Mouse (Mus musculus) spleen, postnatal 4 days (tissue): Measurements from ENCODE around the gene Amd1.

Experiments
- DNase-seq, 2 experiments: peaks; one replicate each; pipeline ENCODE4 v3.0.0; 2022; ENCODE audit warnings: low spot score in 2 of 2

Amd1 gene

DNA sequence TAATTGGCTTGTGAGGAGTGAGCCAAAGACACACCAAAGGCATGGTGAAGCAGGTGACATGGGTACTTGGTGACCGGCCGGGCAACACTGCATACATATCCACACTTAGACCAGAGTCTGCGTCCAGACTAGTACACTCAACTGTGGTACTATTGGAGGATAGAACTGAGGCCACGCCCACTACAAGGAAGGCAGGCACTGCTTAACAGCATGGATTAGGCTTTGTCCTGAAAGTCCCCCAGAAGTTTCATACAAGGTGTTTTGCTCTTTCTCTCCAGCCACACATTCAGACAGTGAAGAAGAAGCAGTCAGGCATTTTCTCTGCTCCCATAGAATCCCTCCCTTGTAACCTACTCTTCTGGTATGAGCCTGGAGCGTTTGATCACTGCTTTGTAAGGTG lies 45.3 kb downstream of the Amd1 start:
- peak; percentile 68 to 76 for DNase-seq

DNA sequence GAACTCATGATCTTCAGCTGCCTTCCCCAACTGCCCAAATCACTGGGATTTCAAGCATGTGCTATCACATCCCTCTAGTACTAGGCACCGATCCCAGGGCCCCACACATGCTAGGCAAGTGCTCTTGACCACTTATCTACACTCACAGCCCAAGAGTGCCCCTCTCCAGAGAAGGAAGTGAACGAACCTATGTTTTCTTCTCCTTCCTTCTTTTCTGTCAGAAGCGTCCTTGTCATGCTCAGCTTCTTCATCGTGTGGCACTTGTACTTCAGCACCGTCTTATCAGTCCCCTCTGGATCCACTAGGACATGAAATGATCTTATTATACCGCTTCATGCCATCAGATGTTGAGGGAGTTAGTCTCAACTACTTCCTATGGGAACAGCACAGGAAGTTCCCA lies 51.0 kb downstream of the Amd1 start:
- DNase-seq: no peak

DNA sequence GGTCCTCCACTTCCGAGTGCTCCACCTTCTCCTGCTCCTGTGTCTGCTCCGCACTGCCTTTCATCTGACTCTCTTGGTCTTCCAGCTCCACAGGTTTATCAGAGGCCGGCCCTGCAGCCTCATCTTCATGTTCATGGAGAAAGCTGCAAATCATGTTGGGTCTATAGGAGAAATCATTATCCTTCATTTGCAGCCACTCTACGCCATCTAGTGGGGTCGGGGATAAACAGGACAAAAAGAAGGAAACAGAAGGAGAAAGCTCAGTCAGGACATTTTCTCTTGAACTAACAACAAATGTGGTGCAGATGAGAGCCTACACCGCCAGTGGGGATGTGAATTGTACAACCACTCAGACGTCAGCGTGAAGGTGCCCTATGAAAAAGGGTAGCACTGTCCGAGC lies 52.4 kb downstream of the Amd1 start:
- DNase-seq: no peak

DNA sequence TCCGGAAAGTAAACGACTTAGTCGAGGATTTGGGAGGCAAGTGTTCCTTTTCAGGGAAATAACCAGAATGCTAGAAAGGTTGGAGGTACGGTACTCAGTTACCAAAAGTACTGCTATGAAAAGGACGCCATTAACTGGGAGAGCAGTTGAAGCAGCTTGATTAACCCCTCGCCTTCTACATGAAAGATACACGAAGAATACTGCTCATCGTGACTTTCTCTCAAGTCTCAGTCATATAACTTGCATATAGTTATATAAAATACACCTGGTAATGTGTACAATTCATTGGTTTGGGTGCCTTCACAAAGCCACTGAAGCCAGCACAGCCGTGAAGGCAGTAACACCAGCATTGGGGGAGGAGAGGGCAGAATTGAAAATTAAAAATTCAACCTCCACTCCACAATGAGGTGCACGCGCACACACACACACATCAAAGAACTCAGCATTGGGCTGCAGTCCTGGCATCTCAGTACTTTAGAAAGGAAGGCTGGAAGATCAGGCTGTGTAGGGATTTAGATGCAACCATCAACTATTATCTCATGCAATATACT lies 54.7 kb downstream of the Amd1 start:
- DNase-seq: no peak

DNA sequence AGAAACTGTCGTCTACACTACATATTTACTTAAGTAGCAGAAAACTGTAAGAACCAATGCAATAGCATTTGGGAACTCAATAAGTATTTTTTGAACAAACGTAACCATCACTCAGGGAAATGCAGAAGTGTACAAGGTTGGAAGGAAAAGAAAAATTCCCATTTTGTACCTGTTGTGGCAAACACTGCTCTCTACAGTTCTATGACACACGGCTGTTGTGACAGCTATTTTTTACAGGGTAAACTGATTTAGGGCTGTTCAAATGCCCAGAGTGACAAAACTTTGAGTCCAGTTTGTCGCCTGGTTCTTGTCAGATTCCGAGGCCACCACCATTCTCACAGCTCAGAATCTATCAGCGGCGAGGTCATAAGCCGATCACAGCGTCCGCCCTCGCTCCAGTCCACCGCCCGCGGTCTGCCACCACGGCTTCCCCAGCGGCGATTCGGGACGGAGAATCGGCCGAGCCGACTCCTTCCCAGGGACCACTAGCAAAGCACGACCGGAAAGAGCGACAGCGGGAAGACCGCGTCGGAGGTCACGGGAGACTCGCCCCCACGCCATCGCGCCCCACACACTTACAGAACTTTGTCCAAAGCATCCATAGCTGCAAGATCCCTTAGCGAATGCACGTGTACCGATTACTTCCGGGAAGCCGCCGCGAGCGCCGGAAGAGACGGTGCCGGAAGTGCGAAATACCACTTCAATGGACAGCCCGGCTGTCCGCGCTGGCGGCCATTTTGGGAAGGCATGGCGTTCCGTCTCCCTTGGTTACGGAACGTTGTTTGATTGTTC lies 55.4 kb downstream of the Amd1 start, which contains the start of gene Rpf2:
Gene Rpf2 (minus strand): TSS at position 663 of the 792 bp plus-strand sequence.
- peak; percentile 72 to 87 for DNase-seq

DNA sequence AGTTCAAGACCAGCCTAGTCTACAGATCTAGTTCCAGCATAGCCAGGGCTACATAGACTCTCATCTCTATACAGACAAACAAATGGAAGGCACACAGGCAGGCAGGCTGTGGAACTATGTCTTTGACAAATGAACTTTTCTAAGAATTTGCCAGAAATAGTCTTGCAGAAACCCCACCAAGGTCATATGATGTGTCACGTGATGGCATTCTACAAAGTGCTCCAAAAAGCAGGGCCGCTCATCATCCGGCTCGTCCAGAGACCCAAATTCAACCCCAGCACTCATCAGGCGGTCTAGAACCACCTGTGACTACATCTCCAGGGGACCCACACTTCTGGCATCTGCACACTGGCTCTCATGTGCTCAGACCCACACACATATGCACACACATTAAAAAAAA lies 64.2 kb downstream of the Amd1 start:
- DNase-seq: no peak
